Mouse (Mus musculus) hindbrain, postnatal 0 days (tissue): Measurements from ENCODE around the gene Rai14. TPM values are rescaled to one million over a fixed set of nuclear protein-coding genes. Genes with fewer than 3 reads are reported as not detected.

Experiments used
- ATAC-seq: fragments of 200-750 bp; cut with Nextera tagmentation; 2 replicates; pipeline ENCODE4 v1.8.0; 2017; ENCODE audit warnings: mild to moderate bottlenecking, moderate TSS enrichment, moderate library complexity
- DNase-seq: peaks from one replicate; pipeline ENCODE4 v3.0.0-alpha.2; 2015; ENCODE audit warnings: low spot score
- H3K27ac ChIP-seq: fragments of 300-500 bp; sonication (generic); 2 replicates; pipeline ENCODE4 v1.5.1; 2014; ENCODE audit warnings: mild to moderate bottlenecking
- H3K27me3 ChIP-seq: fragments of 300-500 bp; sonication (generic); 2 replicates; pipeline ENCODE4 v1.6.1; 2014; ENCODE audit warnings: low read length, mixed read lengths; ENCODE audit not compliant: insufficient read depth
- H3K36me3 ChIP-seq: fragments of 300-500 bp; sonication (generic); 2 replicates; pipeline ENCODE4 v1.6.1; 2014; ENCODE audit warnings: low read length, mixed read lengths; ENCODE audit not compliant: insufficient read depth
- H3K4me1 ChIP-seq: fragments of 300-500 bp; sonication (generic); 2 replicates; pipeline ENCODE4 v1.6.1; 2014; ENCODE audit warnings: antibody characterized with exemption, low read length, mixed read lengths; ENCODE audit not compliant: insufficient read depth
- H3K4me2 ChIP-seq: fragments of 300-500 bp; sonication (generic); 2 replicates; pipeline ENCODE4 v1.6.1; 2014; ENCODE audit warnings: low read depth, mild to moderate bottlenecking, low read length, moderate library complexity, mixed read lengths
- H3K4me3 ChIP-seq: fragments of 300-500 bp; sonication (generic); 2 replicates; pipeline ENCODE4 v1.5.1; 2014; ENCODE audit warnings: low read length
- H3K9ac ChIP-seq: fragments of 300-500 bp; sonication (generic); replicated peaks from 2 replicates; pipeline ENCODE4 v1.6.1; 2014; ENCODE audit warnings: mild to moderate bottlenecking, low read length, moderate library complexity, mixed read lengths
- H3K9me3 ChIP-seq: fragments of 300-500 bp; sonication (generic); 2 replicates; pipeline ENCODE4 v1.6.1; 2016; ENCODE audit warnings: low read length, mixed read lengths
- CTCF ChIP-seq: IDR thresholded peaks from 2 replicates; pipeline ENCODE4 v1.5.1; 2016; ENCODE audit warnings: antibody characterized with exemption, control low read depth, low read depth
- WGBS: fragments of 180-500 bp; shearing (Covaris S2); extraction: QIAGEN DNeasy Blood & Tissue Kit; methylation state at CpG from one replicate; pipeline ENCODE4 v1.1.7; 2014; 5-methylcytosine and 5-hydroxymethylcytosine counted together
- polyA plus RNA-seq: library from polyadenylated mRNA; unstranded; fragments of >200 nt; fragmentation: Nextera tagmentation; extraction: Ambion mirVana; gene quantifications from 2 replicates; pipeline ENCODE4 v1.2.1, GENCODE M21; 2015
- total RNA-seq: library from RNA; depleted of rRNA; stranded (reverse); fragments of >200 nt; gene quantifications from 2 replicates; pipeline ENCODE4 v1.2.3, GENCODE M21; 2014

The Rai14 gene
- total and polyA plus RNA-seq, 2 experiments from 2014 or later, result 5.7 to 11.0 TPM

GRCm38 (mm10) chr15:10670107-10670506 lies 44.3 kb downstream of the Rai14 start:
- DNase-seq (no peak), ATAC-seq (no peak)
- H3K27ac ChIP-seq, result no peak overlapping the region
- no peak for TF ChIP-seq CTCF
- no peaks in the 10 kb centered on the region for H3K36me3 ChIP-seq
- no peaks in the 10 kb centered on the region for H3K9me3 ChIP-seq
- WGBS, result 60% methylated on average over 7 of the region's 7 CpGs
- no peaks in the 10 kb centered on the region for H3K27me3 ChIP-seq
- H3K9ac ChIP-seq, result no peak overlapping the region
- no peak overlapping the region for H3K4me3 ChIP-seq
- no peaks in the 10 kb centered on the region; the same call in 1 of the 2 replicates for H3K4me1 ChIP-seq
- H3K4me2 ChIP-seq, result no peak overlapping the region

DNA sequence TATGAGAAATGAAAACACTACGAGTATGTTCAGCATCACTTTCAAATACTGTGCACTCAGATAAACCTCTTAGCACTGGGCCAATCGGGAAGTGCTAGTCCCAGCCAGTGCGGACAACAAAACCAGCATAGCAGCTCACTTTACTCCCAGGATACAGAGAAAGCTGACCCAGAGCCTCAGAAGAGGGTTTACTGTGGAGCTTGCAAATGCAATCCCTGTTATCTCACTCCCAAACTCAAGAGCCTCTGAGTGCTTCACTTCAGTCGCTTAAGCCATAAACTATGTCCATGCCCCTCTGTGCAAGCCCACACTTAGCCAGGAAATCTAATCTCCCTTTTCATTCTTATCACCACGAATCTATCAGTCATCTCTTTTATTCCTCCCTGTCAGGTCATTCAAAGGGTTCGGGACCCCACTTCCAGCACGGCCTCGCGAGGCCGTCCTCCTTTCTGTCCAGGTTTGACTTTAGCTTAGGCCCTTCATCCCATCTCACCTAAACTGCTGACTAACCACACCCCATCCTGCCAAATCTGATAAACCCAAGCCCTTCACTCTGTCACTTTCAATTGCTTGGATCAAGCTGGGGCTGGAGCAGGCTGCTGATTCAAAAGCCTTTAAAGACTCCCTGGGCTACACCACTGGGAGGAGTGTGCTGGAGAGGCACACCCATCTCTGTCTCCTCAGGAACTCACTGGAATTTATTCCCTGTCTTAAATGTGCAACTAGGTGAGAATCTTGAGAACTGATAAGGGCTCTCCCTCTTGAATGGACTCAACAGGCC lies 46.1 kb downstream of the Rai14 start:
- Histone ChIP-seq H3K36me3 (no peaks in the 10 kb centered on the region), H3K4me2 (no peak overlapping the region), H3K27ac (no peak overlapping the region), H3K4me3 (no peak overlapping the region), H3K27me3 (no peaks in the 10 kb centered on the region), H3K4me1 (no peaks in the 10 kb centered on the region; the same call in 1 of the 2 replicates), H3K9ac (no peak overlapping the region), H3K9me3 (no peaks in the 10 kb centered on the region)
- ATAC-seq, result no peak
- WGBS, result 68% methylated on average over 10 of the region's 10 CpGs
- no peak for TF ChIP-seq CTCF
- DNase-seq, result no peak

GRCm38 (mm10) chr15:10665816-10666215 lies 48.6 kb downstream of the Rai14 start:
- H3K9ac ChIP-seq, result no peak overlapping the region
- H3K4me1 ChIP-seq, result no peaks in the 10 kb centered on the region
- no peak overlapping the region for H3K4me2 ChIP-seq
- H3K4me3 ChIP-seq, result no peak overlapping the region
- 84% methylated on average over 8 of the region's 8 CpGs for WGBS
- no peaks in the 10 kb centered on the region for H3K36me3 ChIP-seq
- no peaks in the 10 kb centered on the region for H3K9me3 ChIP-seq
- H3K27me3 ChIP-seq, result no peaks in the 10 kb centered on the region
- DNase-seq (no peak), ATAC-seq (no peak)
- TF ChIP-seq CTCF, result no peak
- no peak overlapping the region for H3K27ac ChIP-seq

DNA sequence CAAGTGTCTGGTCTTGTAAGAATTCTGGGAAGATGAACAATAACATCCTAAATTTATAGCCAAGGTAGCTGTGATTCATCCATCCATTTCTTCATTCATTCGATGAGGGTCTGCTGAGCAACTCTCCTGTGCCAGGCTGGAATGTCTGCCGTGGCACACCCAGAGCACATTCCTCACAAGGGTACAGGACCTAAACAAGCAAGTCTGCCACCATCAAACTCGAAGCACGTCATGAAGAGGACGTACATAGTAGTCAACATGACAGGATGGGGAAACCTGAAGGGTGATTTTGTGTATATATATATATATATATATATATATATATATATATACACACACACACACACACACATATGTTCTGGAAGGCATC lies 49.9 kb downstream of the Rai14 start:
- H3K27ac ChIP-seq, result no peak overlapping the region
- TF ChIP-seq CTCF, result no peak
- WGBS, result 87% methylated on average over 5 of the region's 5 CpGs
- ATAC-seq (no peak), DNase-seq (no peak)
- no peak overlapping the region for H3K4me3 ChIP-seq
- no peak overlapping the region for H3K9ac ChIP-seq
- H3K9me3 ChIP-seq, result no peaks in the 10 kb centered on the region
- H3K4me1 ChIP-seq, result no peaks in the 10 kb centered on the region
- H3K27me3 ChIP-seq, result no peaks in the 10 kb centered on the region
- H3K4me2 ChIP-seq, result no peak overlapping the region
- H3K36me3 ChIP-seq, result no peaks in the 10 kb centered on the region

GRCm38 (mm10) chr15:10663793-10664528 lies 50.5 kb downstream of the Rai14 start:
- no peak overlapping the region for H3K4me3 ChIP-seq
- DNase-seq (no peak), ATAC-seq (no peak)
- H3K27ac ChIP-seq, result no peak overlapping the region
- H3K9ac ChIP-seq, result no peak overlapping the region
- 64% methylated on average over 5 of the region's 5 CpGs for WGBS
- no peaks in the 10 kb centered on the region for H3K36me3 ChIP-seq
- no peak overlapping the region for H3K4me2 ChIP-seq
- no peaks in the 10 kb centered on the region for H3K27me3 ChIP-seq
- no peak for TF ChIP-seq CTCF
- no peaks in the 10 kb centered on the region for H3K4me1 ChIP-seq
- no peaks in the 10 kb centered on the region for H3K9me3 ChIP-seq

DNA sequence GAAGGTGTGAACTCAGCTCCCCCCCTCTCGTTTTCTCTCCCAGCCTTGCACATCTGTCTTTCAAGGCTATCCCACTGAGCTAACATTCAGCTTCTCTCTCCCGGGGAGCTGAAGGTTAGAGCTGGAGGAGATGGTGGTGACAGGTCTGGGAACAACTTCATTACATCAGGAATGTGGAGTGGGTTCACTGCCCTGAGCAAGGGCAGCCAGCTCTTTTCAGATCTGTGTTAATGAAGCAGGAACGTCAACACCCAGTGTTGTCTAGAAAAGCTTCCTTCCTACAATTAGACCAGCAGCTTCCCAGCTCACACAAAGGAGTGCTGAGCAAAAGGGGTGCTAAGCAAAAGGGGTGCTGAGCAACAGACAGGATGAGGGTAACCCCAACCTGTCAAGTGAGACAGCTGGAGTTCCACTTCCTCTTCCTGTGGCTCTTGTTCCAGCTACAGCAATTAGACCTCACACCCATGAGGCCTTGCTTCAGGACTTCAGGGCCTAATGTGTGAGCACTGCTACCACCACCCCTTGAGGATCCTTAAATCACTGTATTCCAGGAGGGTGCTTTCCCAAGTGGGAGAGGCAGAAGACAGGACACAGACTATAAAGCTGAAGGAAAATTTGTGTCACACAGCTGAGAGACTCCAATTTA lies 52.3 kb downstream of the Rai14 start:
- Histone ChIP-seq H3K9me3 (no peaks in the 10 kb centered on the region), H3K27ac (no peak overlapping the region), H3K27me3 (no peaks in the 10 kb centered on the region), H3K9ac (no peak overlapping the region), H3K4me2 (no peak overlapping the region), H3K36me3 (no peaks in the 10 kb centered on the region), H3K4me1 (no peaks in the 10 kb centered on the region), H3K4me3 (no peak overlapping the region)
- ATAC-seq, result no peak
- 44% methylated on average over 3 of the region's 3 CpGs for WGBS
- no peak for TF ChIP-seq CTCF
- no peak for DNase-seq
